Mouse (Mus musculus) embryonic facial prominence, embryonic 14.5 days (tissue): ENCODE measurements at regions not wholly inside any gene's neighbourhood (a gene's known extent, or its start where the extent isn't known, plus 50 kb on each side); places are given as distances from the start of the nearest gene placed in this dataset.

Source experiments
- ATAC-seq: fragments of 200-750 bp; cut with Nextera tagmentation; 2 replicates; pipeline ENCODE4 v1.8.0; 2017; ENCODE audit warnings: low read depth, moderate number of reproducible peaks, moderate TSS enrichment
- DNase-seq: peaks from one replicate; pipeline ENCODE4 v3.0.0-alpha.2; 2015; ENCODE audit warnings: low spot score
- H3K27ac ChIP-seq: fragments of 300-500 bp; sonication (generic); replicated peaks from 2 replicates; pipeline ENCODE4 v1.5.1; 2014; ENCODE audit warnings: low read depth, mild to moderate bottlenecking, low read length, moderate library complexity
- H3K27me3 ChIP-seq: fragments of 300-500 bp; sonication (generic); replicated peaks from 2 replicates; pipeline ENCODE4 v1.6.1; 2014; ENCODE audit warnings: low read length; ENCODE audit not compliant: control insufficient read depth, insufficient read depth
- H3K36me3 ChIP-seq: fragments of 300-500 bp; sonication (generic); 2 replicates; pipeline ENCODE4 v1.6.1; 2014; ENCODE audit warnings: low read length, mixed read lengths; ENCODE audit not compliant: control insufficient read depth, insufficient read depth
- H3K4me1 ChIP-seq: fragments of 300-500 bp; sonication (generic); 2 replicates; pipeline ENCODE4 v1.6.1; 2014; ENCODE audit warnings: antibody characterized with exemption, low read length; ENCODE audit not compliant: control insufficient read depth, insufficient read depth
- H3K4me2 ChIP-seq: fragments of 300-500 bp; sonication (generic); 2 replicates; pipeline ENCODE4 v1.6.1; 2014; ENCODE audit warnings: low read depth, mild to moderate bottlenecking, low read length, moderate library complexity, mixed read lengths
- H3K4me3 ChIP-seq: fragments of 300-500 bp; sonication (generic); 2 replicates; pipeline ENCODE4 v1.5.1; 2014; ENCODE audit warnings: low read depth, mild to moderate bottlenecking, low read length
- H3K9ac ChIP-seq: fragments of 300-500 bp; sonication (generic); 2 replicates; pipeline ENCODE4 v1.6.1; 2014; ENCODE audit warnings: low read depth, mild to moderate bottlenecking, low read length, moderate library complexity, mixed read lengths
- H3K9me3 ChIP-seq: fragments of 300-500 bp; sonication (generic); 2 replicates; pipeline ENCODE4 v1.6.1; 2016; ENCODE audit warnings: low read length; ENCODE audit not compliant: control insufficient read depth
- WGBS: fragments of 180-500 bp; shearing (Covaris S2); extraction: QIAGEN DNeasy Blood & Tissue Kit; methylation state at CpG from one replicate; pipeline ENCODE4 v1.1.7; 2014; 5-methylcytosine and 5-hydroxymethylcytosine counted together

DNA sequence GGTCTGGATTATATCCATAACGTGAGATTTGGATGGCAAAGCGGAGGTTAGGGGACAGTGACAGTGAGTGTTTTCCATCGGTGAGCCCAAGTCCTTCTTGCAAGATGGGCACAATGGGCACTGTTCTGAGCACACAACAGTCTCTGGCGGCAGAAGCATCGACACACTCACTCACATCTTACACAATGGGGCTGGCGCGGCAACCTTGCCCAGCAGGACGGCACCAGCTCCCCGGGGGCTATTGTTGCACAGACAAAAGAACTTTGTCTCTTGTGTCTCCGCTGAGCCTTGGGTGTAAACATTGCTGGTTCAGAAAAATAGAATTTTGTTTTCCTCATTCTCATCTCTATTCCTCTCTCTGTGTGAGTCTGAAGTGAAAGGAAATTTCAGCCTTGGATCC lies 53.6 kb upstream of the Cldn18 start:
- H3K27me3 ChIP-seq = no peaks in the 10 kb centered on the region
- no peak overlapping the region for H3K4me3 ChIP-seq
- no peak overlapping the region for H3K4me2 ChIP-seq
- H3K9me3 ChIP-seq = no peaks in the 10 kb centered on the region
- H3K9ac ChIP-seq = no peak overlapping the region
- 10% methylated on average over 10 of the region's 10 CpGs for WGBS
- no peak for DNase-seq
- H3K4me1 ChIP-seq = no peaks in the 10 kb centered on the region
- ATAC-seq = no peak
- H3K36me3 ChIP-seq = no peaks in the 10 kb centered on the region
- H3K27ac ChIP-seq = no peak overlapping the region
